In genomic region chr8:120124261-120124660, GRCm38 (mm10) we compare ENCODE assay signal across 10 mouse cellular contexts. TPM values are rescaled to one million over a fixed set of nuclear protein-coding genes. Genes with fewer than 3 reads are reported as not detected.
DNase-seq lines count a peak whose midpoint lies in the region; ATAC-seq and TF ChIP-seq lines count a peak whose summit lies in the region.
"Had no signal": no experiment of that assay in that cellular context is flagged by ENCODE, and none has a peak within 500 bp of the region (broad histone marks: within the 10 kb centered on the region; RNA-seq: fewer than 3 reads in every experiment).

No protein-coding gene starts in this region.

- H3K27me3 ChIP-seq in intestine, embryonic 14.5 days (replicated peaks; ENCODE audit: control insufficient read depth, insufficient read depth, low read length), result no peaks in the 10 kb centered on the region
- H3K27me3 ChIP-seq in intestine, postnatal 0 days (replicated peaks; ENCODE audit: control insufficient read depth, insufficient read depth, low read length), result no peaks in the 10 kb centered on the region
- no peaks in the 10 kb centered on the region for H3K27me3 ChIP-seq in heart, embryonic 15.5 days

- H3K9me3 ChIP-seq in intestine, embryonic 14.5 days (ENCODE audit: control insufficient read depth, low read length), result no peaks in the 10 kb centered on the region
- H3K9me3 ChIP-seq in intestine, postnatal 0 days (ENCODE audit: control insufficient read depth), result no peaks in the 10 kb centered on the region
- H3K9me3 ChIP-seq in heart, embryonic 15.5 days (replicated peaks), result no peaks in the 10 kb centered on the region

- no peak overlapping the region for H3K9ac ChIP-seq in intestine, embryonic 14.5 days (ENCODE audit: low read length)
- no peak overlapping the region for H3K9ac ChIP-seq in intestine, postnatal 0 days (ENCODE audit: low read depth, low read length)
- H3K9ac ChIP-seq in heart, embryonic 15.5 days, result no peak overlapping the region

- no peak overlapping the region; the same call in 1 of the 2 replicates for H3K4me2 ChIP-seq in intestine, embryonic 14.5 days (ENCODE audit: low read length)
- H3K4me2 ChIP-seq in intestine, postnatal 0 days (replicated peaks; ENCODE audit: low read depth), result no peak overlapping the region
- H3K4me2 ChIP-seq in heart, embryonic 15.5 days, result no peak overlapping the region

- H3K4me3 ChIP-seq in intestine, embryonic 14.5 days (ENCODE audit: low read depth, low read length), result no peak overlapping the region
- no peak overlapping the region for H3K4me3 ChIP-seq in intestine, postnatal 0 days (ENCODE audit: low read depth, low read length)
- no peak overlapping the region for H3K4me3 ChIP-seq in brown adipose tissue, adult 24 weeks (ENCODE audit: insufficient read depth, low read depth, low read length)
- H3K4me3 ChIP-seq in heart, embryonic 15.5 days, result no peak overlapping the region
- H3K4me3 ChIP-seq: megakaryocyte, embryonic 14.5 days had no signal

- 14% methylated on average over 6 of the region's 6 CpGs for WGBS in intestine, embryonic 14.5 days
- 28% methylated on average over 6 of the region's 6 CpGs for WGBS in intestine, postnatal 0 days
- WGBS in heart, embryonic 15.5 days, result 19% methylated on average over 6 of the region's 6 CpGs

- H3K4me1 ChIP-seq in intestine, embryonic 14.5 days (replicated peaks; ENCODE audit: control insufficient read depth, insufficient read depth, low read length), result peaks cover 40% of the 10 kb centered on the region
- H3K4me1 ChIP-seq in intestine, postnatal 0 days (replicated peaks; ENCODE audit: control insufficient read depth, insufficient read depth, low read length), result no peaks in the 10 kb centered on the region
- peaks cover 10% of the 10 kb centered on the region for H3K4me1 ChIP-seq in brown adipose tissue, adult 24 weeks (ENCODE audit: control insufficient read depth, insufficient read depth, insufficient read length, low read length)
- H3K4me1 ChIP-seq in heart, embryonic 15.5 days (replicated peaks), result peaks cover 80% of the 10 kb centered on the region

- no peak for ATAC-seq in intestine, embryonic 14.5 days (replicated peaks; ENCODE audit: low FRiP score, low TSS enrichment, low read depth)
- no peak for ATAC-seq in intestine, postnatal 0 days
- no peak for ATAC-seq in heart, embryonic 15.5 days (replicated peaks; ENCODE audit: insufficient number of reproducible peaks, insufficient read depth, low FRiP score, low read depth)

- no peak for TF ChIP-seq CTCF in intestine, postnatal 0 days (IDR thresholded peaks at IDR 0.05; ENCODE audit: low read depth)

- H3K27ac ChIP-seq in intestine, embryonic 14.5 days (ENCODE audit: low read depth), result peak overlapping the region; percentile 38; the same call in 1 of the 2 replicates
- H3K27ac ChIP-seq in intestine, postnatal 0 days (ENCODE audit: low read depth, low read length), result no peak overlapping the region
- peak overlapping the region; percentile 28; the same call in 1 of the 2 replicates for H3K27ac ChIP-seq in brown adipose tissue, adult 24 weeks (replicated peaks; ENCODE audit: low read depth, low read length)
- H3K27ac ChIP-seq in heart, embryonic 15.5 days, result peak overlapping the region; percentile 28; the same call in 1 of the 2 replicates

- H3K36me3 ChIP-seq in intestine, embryonic 14.5 days (ENCODE audit: control insufficient read depth, insufficient read depth, low read length), result no peaks in the 10 kb centered on the region
- H3K36me3 ChIP-seq in intestine, postnatal 0 days (ENCODE audit: control insufficient read depth, insufficient read depth), result no peaks in the 10 kb centered on the region
- H3K36me3 ChIP-seq in heart, embryonic 15.5 days, result no peaks in the 10 kb centered on the region

- DNase-seq in intestine, embryonic 14.5 days (ENCODE audit: low spot score), result peak; percentile 55
- peak; percentile 74 for DNase-seq in lung, postnatal 36 days
- DNase-seq in adrenal gland, postnatal 36 days, result no peak
- DNase-seq in natural killer cell, adult 2 months (ENCODE audit: low spot score in 2 of 2), result no peak
- no peak for DNase-seq in cerebellum, postnatal 10 days
- DNase-seq: gastrocnemius, postnatal 36 days had no signal

RNA-seq across cellular contexts. Expression of gene 6430548M08Rik, which starts 10.3 kb away (rescaled TPM):
- polyA plus RNA-seq in intestine, embryonic 14.5 days (2014; fragmentation: Nextera tagmentation; extraction: Ambion mirVana), result 4.7 and 6.3 TPM in 2 replicates
- polyA plus RNA-seq in intestine, postnatal 0 days (2015; fragmentation: Nextera tagmentation; extraction: Ambion mirVana), result 6.0 and 7.1 TPM in 2 replicates
- polyA plus RNA-seq in brown adipose tissue, adult 24 weeks (2012; ENCODE audit: insufficient read depth, insufficient read length, missing spikeins), result 4.2 and 4.5 TPM in 2 replicates
- polyA plus RNA-seq in heart, embryonic 15.5 days (2015; fragmentation: Nextera tagmentation; extraction: Ambion mirVana), result 6.6 and 8.3 TPM in 2 replicates
- 100 to 1,000 TPM in 1 of 2 experiments, 10 to 100 TPM in 1; 77.7 to 152 TPM for total RNA-seq in adrenal gland, postnatal 36 days (2021)

RNA-seq across cellular contexts. Expression of gene Zdhhc7, which starts 23.0 kb away (rescaled TPM):
- 28.8 and 30.6 TPM in 2 replicates for polyA plus RNA-seq in intestine, embryonic 14.5 days (2014; fragmentation: Nextera tagmentation; extraction: Ambion mirVana)
- 39.4 and 44.9 TPM in 2 replicates for polyA plus RNA-seq in intestine, postnatal 0 days (2015; fragmentation: Nextera tagmentation; extraction: Ambion mirVana)
- 21.9 TPM in 2 replicates for polyA plus RNA-seq in brown adipose tissue, adult 24 weeks (2012; ENCODE audit: insufficient read depth, insufficient read length, missing spikeins)
- 30.7 and 38.6 TPM in 2 replicates for polyA plus RNA-seq in heart, embryonic 15.5 days (2015; fragmentation: Nextera tagmentation; extraction: Ambion mirVana)
- 10 to 100 TPM; 40.3 to 55.6 TPM for total RNA-seq in adrenal gland, postnatal 36 days (2021)

RNA-seq across cellular contexts. Expression of gene Fam92b, which starts 53.0 kb away (rescaled TPM):
- polyA plus RNA-seq in intestine, embryonic 14.5 days (2014; fragmentation: Nextera tagmentation; extraction: Ambion mirVana), result 1.5 and 1.6 TPM in 2 replicates
- 0.29 TPM in 1 of 2 replicates, not detected in the other for polyA plus RNA-seq in intestine, postnatal 0 days (2015; fragmentation: Nextera tagmentation; extraction: Ambion mirVana)
- polyA plus RNA-seq in brown adipose tissue, adult 24 weeks (2012; ENCODE audit: insufficient read depth, insufficient read length, missing spikeins), result not detected in 2 replicates
- 0.36 and 0.38 TPM in 2 replicates for polyA plus RNA-seq in heart, embryonic 15.5 days (2015; fragmentation: Nextera tagmentation; extraction: Ambion mirVana)
- 1 to 10 TPM in 1 of 2 experiments, under 1 TPM in 1; 0.53 to 1.2 TPM for total RNA-seq in adrenal gland, postnatal 36 days (2021)
- total RNA-seq: gastrocnemius, postnatal 36 days had no signal

Comparison
In these comparisons a context has a peak if more than half of its experiments do, and no peak if none do; other contexts are left out.
1. DNase-seq: peak in intestine, embryonic 14.5 days (single experiment) and lung, postnatal 36 days (single experiment); none in adrenal gland, postnatal 36 days (0 of 2), natural killer cell, adult 2 months (0 of 2) and cerebellum, postnatal 10 days (0 of 2).